Mouse (Mus musculus) mature B cell (primary cell): ENCODE results near the gene Eef1akmt1.

Experiments used
- in situ Hi-C: fragments of 300-500 bp; cut with MboI; formaldehyde crosslinking; loops from 2 replicates; pipeline ENCODE4 v1.14.3; 2019

The Eef1akmt1 gene

DNA sequence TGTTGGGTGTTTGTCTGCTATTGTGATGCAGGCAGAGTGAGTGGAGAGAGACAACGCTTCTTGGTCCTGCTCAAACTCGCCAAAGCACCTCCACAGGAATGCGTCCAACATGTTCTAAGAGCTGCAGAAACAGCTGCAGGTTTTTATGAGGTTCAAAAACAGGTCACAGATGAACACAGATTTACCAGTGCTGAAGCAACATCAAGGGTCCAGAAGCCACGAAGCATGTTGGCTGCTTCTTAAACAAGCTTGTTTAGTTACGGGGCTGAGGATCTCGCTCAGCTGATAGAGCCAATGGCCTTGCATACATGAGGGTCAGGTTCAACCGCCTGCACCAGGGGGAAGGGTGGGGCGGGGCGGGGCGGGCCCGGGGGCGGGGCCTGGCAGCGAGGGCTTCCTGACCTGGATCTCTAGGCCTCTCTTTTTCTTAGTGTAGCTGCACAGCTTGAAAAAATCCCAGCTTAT, 24.8 kb downstream of the Eef1akmt1 start:
- in situ Hi-C loops, result no loop called here

GRCm38 (mm10) chr14:57546131-57546530, 25.3 kb downstream of the Eef1akmt1 start:
- in situ Hi-C loops, result no loop called here

DNA sequence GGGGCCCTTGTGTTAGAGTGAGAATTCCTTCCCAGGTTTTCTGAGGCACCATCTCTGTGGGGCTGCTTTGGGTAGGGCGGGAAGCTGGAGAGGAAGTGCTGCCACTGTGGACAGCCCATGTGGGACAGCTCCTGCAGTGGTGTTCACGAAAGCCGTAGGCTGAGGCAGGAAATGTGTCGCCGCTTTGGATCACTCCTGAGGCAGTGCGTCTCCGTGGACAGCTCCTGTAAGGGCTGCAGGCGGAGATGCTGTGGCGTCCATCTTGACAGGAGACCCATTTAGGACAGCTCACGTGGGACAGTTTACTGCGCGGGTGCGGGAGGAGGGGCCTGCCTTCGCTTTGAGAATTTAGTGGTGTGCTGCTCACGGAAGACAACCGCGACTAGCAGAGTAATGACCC, 25.9 kb downstream of the Eef1akmt1 start:
- in situ Hi-C loops, result no loop called here

GRCm38 (mm10) chr14:57543420-57544039, 27.9 kb downstream of the Eef1akmt1 start:
- in situ Hi-C loops, result no loop called here

DNA sequence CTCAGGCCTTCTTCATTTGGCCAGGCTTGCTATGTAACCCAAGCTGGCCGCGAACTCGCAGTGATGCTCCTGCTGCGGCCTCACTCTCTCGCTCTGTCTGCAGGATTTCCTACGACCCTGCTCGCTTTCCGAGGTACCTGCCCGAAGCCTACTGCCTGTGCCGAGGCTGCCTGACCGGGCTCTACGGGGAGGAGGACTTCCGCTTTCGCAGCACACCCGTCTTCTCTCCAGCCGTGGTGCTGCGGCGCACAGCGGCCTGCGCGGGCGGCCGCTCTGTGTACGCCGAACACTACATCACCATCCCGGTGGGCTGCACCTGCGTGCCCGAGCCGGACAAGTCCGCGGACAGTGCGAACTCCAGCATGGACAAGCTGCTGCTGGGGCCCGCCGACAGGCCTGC, 29.2 kb downstream of the Eef1akmt1 start:
- in situ Hi-C loops, result no loop called here

DNA sequence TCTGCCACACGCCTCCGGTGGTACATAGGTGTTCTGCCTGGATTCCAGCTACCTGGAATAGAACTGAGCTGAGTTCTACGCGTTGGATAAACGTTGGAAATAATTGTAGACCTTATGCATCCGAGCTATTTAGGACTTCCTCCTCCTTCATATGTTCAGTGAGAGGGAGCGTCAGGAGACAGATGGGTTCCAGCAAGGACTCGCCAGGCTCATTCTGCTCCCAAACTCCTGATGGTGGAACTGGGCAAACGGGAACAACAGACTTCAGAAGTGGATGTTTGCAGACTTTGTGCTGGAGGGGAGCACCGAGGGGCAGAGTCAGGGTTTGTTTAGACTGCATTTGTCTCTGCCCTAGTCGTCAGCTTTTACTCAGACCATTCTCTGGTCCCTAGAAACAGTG, 30.7 kb downstream of the Eef1akmt1 start:
- in situ Hi-C loops, result no loop called here

- in situ Hi-C loops, result no loop called here
Measured at GRCm38 (mm10) chr14:57537261-57538015, 34.0 kb downstream of the Eef1akmt1 start.

DNA sequence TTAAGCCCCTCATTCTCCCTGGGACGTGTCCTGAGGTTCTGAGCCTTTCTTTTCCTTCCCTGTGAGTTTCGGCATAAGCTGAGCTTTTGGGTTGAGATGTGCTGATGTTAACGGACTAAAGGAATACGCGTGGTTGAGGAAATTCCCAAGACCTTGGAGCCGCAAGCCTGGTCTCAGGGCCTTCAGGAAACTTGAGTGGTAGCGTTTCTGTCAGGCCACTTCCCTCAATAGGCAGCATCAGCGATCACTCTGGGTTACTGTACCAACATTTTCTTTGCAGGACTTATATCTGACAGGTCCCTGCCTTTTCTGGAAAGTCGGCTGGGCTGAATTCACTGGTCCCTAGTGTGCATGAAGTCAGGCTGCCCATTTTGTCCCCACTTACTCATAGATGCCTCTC, 34.6 kb downstream of the Eef1akmt1 start:
- in situ Hi-C loops, result no loop called here

GRCm38 (mm10) chr14:57535646-57536045, 35.8 kb downstream of the Eef1akmt1 start:
- in situ Hi-C loops, result no loop called here

DNA sequence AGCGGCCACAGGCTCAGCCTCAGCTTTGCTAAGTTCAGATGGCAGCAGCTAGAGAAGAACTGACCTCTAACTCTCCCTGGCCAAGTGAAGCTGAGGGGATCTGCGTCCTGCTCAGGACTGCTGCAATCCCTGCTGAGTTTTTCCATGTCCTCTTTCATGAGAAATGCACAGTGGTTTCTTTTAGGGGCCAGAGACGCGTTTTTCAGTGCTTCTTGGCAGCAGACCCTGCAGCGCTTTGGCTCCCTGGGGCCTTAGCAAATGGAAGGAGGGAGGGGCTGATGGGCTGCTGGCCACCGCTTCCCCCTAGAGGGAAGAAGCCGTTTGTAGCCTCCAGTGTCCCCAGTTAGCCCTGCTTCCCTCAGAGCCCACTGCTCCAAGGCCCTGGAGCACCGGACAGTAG, 36.5 kb downstream of the Eef1akmt1 start:
- in situ Hi-C loops, result no loop called here

- in situ Hi-C loops, result no loop called here
Measured at GRCm38 (mm10) chr14:57534346-57534745, 37.1 kb downstream of the Eef1akmt1 start.

- in situ Hi-C loops, result no loop called here
Measured at GRCm38 (mm10) chr14:57533841-57534240, 37.6 kb downstream of the Eef1akmt1 start.

DNA sequence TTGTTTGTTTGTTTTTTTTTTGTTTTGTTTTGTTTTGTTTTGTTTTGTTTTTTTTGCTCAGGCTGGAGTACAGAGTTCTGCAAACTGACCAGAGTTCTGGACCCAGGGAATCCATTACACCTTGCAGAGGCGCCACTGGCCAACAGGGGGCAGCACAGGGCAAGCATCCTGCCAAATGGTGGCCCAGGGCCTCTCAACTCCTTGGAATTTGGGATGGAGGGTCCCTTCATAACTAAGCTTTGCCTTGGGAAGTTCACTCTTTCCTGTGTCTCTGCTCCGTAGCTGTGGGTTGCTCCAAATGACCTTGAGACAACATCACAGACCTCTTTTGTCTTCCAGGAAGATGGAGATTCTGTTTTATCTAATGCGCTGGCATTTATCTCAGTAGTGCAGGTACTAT, 38.2 kb downstream of the Eef1akmt1 start:
- in situ Hi-C loops, result no loop called here

DNA sequence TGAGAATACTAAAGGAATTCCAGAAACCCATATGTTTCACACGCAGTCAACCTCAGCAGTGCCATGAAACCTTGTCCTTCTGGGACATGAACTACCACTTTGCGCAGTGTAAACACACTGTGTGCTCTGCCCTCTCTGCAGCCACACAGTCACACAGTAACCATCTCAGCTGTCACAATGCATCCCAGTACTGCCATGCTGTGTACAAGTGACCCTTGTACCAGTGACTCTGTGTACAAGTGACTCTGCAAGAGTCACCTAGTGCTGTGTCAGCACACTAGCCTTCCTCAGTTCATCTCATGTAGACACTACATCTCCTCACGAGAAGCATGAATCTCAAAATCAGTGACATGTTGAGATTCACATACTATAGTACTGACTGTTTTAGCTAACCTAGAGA, 38.8 kb downstream of the Eef1akmt1 start:
- in situ Hi-C loops, result no loop called here

- in situ Hi-C loops, result no loop called here
Measured at GRCm38 (mm10) chr14:57529786-57530515, 41.5 kb downstream of the Eef1akmt1 start.

DNA sequence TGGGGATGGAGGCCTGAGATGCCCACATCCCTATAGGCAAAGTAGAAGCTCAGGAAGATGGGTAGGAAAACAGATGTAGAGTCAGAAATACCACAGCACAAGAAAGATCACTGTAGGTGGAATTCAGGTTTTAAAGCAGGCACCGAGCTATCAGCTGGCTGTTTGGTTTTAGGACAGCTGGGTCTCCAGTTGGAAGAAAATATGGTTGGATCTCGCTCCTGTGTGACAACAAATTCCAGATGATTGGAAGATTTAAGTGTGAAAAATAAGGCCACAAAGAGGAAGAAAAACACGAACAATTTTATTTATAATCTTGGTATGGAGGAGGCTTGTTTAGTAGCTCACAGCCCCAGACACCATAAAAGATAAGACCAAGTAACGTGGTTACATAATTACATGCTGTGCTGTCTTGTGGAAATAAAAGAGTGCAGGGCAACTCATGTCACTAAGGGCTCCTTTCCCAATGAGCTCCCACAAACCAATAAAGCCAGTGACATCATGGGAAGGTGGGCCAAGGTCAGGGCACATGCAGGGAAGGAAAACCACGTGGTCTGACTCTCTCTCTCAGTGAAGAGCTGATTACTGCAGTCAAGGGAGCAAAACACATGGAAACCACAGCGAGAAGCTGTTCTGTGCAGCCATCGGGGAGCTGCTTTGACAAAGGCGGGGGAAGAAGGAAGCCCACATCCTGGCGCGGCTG, 42.2 kb downstream of the Eef1akmt1 start:
- in situ Hi-C loops, result no loop called here

- in situ Hi-C loops, result no loop called here
Measured at GRCm38 (mm10) chr14:57527598-57527997, 43.8 kb downstream of the Eef1akmt1 start.

DNA sequence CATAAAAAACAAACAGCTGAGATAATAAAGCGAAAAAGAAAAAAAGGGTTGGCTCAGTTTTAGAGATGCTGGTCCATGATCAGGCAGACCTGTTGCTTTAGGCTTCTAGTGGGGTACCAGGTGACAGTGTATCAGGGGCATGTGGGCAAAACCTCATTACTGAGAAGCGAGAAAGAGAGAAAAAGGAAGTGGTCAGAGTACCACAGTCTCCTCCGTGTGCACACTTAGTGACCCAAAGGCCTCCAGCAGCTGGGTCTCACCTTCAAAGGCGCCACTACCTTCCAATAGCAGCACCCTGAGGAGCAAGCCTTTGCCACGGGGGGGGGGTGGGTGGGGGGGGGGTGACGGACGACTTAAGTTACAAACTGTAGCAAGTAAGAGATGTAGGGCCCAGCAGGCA, 44.3 kb downstream of the Eef1akmt1 start:
- in situ Hi-C loops, result no loop called here

DNA sequence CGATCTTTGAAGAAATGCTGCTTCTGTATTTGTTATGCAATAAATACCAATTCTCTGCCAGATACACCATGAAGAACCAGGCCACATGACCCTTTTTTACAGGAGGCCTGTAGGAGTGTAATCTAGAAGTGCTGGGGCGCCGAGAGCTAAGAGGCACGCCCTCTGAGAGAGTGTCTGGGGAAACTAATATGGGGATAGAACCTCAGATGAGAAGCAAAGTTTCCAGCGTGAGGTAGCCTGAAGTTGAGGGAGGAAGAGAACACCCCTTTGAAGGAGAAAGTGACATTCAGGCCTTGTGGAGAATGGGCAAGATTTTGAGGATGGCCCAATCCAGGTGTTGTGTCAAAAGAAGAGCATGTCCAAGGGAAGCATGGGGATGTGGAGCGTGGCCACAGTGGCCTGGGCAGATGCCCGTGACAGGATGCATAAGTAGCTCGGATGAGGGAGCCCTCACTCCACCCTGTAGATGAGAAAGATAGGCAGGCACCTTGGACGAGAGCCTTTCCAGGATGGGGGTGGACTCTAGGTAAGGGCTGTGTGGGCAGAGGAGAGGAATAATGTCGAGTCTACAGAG, 45.3 kb downstream of the Eef1akmt1 start:
- in situ Hi-C loops, result no loop called here

DNA sequence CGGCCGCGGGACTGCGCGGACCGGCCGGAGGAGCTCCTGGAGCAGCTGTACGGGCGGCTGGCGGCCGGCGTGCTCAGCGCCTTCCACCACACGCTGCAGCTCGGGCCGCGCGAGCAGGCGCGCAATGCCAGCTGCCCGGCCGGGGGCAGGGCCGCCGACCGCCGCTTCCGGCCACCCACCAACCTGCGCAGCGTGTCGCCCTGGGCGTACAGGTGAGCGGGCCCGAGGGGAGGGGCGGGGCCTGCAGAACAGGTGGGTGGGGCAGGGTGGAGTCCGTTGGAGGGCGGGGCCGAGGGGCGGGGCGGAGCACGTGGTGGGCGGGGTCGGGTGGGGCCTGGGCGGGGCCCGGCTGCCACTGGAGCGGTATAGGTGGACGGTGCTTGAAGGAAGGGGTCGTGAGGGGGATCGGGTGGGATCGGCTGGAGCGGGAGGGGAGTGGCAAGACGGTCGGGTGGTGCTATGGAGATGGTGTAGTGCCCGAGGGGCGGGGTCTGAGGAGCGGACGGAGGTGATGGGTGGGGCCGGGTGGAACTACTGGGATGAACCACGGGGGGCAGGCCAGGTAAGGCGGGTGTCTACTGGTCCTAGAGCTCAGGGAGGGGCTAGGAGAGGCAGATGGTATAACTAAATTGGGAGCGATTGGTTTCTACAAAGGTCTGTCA, 45.9 kb downstream of the Eef1akmt1 start:
- in situ Hi-C loops, result no loop called here

GRCm38 (mm10) chr14:57524671-57525387, 46.6 kb downstream of the Eef1akmt1 start, which contains the start of gene Il17d:
Gene Il17d, plus strand, starts transcription at chr14:57524777.
- in situ Hi-C loops, result no loop called here
